Mouse (Mus musculus): ENCODE measurements at regions not wholly inside any gene's neighbourhood (a gene's known extent, or its start where the extent isn't known, plus 50 kb on each side); places are given as distances from the start of the nearest gene placed in this dataset.

DNA sequence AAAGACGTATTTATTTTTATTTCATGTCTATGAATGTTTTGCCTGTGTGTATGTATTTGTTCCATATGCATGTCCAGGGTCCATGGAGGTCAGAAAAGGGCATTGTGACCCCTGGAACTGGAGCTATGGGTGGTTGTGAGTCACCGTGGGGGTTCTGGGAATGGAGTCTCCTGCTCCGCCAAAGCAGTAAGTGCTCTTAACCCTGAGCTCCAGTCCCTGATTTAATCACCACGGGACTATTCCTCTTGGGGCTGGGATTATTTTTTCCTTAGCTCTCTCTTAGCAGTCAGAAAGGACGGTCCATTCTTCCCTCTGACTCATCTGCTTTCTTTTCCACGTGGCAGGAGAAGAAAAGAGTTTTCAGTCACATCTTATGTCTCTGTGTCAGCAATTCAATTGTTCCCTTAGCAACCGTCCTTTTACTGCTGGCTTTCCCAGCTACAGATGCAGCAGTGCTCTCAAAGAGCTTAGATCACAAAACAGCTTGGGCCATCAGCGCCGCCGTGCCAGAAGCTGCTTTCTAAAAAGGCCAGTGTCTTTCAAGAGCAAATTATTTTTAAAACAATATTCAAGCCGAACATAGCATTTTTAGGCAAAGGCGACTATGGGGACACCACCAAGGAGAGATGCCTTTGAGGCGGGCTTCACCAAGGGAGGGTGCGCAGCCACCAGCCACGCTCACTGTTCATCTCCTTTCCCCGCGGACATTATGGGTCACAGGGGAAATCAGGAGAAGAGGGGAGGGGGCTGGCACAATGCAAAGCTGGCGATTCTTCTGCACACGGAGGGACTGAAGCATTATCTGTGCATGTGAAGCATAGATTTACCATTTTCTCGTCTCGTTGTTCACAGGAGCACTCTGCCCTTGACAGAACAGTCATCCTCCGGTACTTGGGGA, 110.8 kb downstream of the Map3k7 start:
- ATAC-seq = no peak

- no peak for ATAC-seq
Measured at GRCm38 (mm10) chr4:32076391-32076925, 112.6 kb downstream of the Map3k7 start.

DNA sequence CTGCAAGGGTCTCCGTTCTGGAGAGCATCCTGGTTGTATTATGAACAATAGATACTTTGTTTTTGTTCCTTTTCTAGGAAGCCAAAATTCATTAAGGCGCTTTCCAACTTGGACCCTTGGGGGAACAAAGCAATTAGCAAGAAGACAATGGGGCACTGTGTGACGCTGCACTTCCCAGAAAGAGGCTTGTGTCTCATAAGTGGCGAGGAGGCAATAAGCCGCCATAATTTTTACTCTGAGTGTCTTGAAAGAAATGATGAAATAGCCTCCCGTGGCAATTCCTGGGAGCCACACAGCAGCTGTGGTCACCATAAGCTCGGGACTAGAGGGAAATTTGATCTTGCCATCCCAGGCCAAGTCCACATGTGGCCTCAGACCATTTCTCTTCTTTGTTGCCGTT, 119.6 kb downstream of the Map3k7 start:
- no peak for ATAC-seq

GRCm38 (mm10) chr4:32084250-32084869, 120.5 kb downstream of the Map3k7 start:
- ATAC-seq = no peak

DNA sequence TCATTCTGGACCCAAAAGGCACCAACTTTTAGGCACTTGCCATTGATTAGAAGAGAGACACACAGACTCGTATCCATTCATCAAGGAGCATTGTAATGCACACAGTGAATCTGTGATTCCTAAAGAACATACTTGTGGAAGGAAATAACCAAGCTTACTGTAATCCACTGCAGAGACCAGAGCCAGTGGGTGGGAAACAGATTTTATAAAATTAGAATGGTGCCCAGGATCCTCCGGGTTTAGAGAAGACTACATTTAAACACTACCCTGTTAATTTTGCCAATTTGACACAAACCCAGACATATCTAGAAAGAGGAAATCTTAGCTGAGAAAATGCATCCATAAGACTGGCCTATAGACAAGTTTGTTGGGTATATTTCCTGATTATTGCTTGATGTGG, 121.1 kb downstream of the Map3k7 start:
- ATAC-seq = no peak

DNA sequence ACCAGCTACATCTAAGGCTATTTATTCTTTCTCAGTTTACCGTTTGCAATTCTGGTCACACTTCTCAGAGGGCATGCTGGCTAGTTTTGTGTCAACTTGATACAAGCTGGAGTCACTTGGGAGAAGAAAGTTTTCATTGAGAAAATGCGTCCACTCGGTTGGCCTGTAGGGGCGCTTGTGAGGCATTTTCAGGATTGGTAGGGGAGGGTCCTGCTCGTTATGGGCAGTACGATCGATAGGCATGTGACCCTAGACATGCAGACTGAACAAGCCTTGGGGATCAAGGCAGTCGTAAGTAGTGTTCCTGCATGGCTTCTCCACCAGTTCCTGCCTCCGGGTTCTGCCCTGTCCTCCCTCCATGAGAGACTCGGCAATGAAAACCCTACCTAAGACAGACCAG, 127.2 kb downstream of the Map3k7 start:
- no peak for ATAC-seq

DNA sequence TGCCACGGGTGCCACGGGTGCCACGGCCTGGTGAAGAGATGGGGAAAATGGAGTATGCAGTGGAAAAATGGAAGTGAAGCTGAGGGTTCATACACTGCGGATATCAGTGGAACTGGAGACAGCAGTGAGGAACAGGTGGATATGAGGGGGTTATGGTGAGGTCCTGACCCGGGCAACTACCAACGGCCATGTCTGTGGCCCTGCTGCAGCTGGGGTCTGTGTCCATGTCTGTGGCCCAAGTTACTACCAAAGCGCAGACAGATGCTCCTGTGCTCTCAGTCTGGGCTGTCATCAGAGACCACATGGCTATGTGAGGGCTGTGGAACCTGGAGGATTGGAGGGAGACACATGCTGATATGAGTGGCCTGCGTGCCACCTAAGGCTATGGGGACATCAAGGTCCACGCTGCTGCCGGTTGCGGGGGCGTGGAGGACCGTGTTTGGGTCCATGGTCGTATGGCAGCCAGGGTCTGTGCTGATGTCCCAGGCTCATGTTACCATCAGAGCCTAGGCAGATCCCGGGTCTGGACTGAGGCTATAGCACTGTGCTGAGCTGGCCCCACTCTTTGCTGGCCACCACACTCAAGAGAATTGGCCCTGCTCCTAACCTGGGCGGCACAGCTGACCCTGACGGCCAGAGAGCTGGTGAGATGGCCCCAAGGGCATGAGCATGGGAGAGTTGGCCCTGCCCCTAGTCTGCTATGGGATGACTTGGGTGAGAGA, 128.6 kb downstream of the Map3k7 start:
- ATAC-seq = no peak

- no peak for ATAC-seq
Measured at GRCm38 (mm10) chr4:32098233-32098632, 134.3 kb downstream of the Map3k7 start.

DNA sequence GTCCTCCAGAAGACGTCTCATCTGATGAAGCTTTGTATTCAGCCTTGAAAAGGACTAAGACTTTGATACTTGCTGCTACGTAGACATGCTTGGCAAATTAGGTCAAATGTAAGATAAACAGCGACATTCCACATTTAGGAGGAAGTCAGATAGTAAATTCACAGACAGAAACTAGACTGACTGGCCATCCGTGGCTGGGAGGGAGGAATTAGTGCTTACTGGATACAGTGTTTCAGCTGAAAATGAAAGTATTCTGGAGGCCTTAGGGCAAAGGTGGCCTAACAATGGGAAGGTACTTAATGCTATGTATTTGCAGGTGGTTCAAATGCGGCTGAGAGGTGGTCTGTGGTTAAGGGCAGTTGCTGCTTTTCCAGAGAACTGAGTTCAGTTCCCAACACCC, 137.1 kb downstream of the Map3k7 start:
- no peak for ATAC-seq

DNA sequence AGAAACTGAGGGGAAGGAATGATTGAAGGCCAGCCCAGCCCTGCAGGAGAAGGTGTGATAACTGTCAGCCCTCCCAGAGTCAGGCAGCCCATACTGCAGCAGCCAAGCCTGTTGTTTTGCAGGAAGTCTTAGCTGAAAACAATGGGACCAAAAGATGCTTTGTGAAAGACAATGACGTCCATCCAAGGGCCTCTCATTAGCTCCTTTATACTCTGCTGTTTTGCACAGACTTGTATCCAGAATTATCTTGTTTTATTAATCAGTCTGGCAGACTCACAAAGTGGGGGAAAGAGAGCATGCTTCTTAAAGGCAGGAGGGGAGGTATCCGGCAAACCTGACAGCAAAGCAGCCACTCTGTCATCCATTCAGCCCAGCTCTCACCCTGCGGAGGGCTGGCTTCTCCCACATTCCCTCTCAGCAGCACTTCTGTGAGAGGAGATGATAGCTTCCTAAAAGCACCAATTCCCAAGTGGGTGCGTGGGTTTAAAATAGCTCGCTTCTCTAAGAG, 131.9 kb upstream of the Bach2 start:
- ATAC-seq = no peak

GRCm38 (mm10) chr4:32122320-32122719, 116.3 kb upstream of the Bach2 start:
- no peak for ATAC-seq

GRCm38 (mm10) chr4:32126828-32127227, 111.8 kb upstream of the Bach2 start:
- ATAC-seq = peak; percentile 99

DNA sequence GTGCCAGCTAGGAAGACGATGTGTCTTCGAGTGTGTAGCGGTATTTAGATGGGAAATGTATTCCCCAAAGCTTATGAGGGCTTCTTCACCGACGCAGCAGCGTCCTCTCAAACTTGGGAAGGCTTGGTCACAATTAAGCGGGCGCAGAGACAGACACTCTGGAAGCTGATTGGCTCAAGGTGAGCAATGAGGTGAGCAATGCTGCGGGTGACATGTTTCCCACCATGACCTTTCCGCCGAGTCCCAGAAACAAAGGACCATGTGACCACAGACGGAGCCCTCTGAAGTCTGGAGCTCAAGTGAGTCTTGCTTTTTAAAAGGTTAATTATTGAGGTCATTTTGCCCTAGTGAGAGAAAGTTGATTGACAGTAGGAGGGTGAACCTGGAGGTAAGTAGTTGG, 108.0 kb upstream of the Bach2 start:
- ATAC-seq = no peak

DNA sequence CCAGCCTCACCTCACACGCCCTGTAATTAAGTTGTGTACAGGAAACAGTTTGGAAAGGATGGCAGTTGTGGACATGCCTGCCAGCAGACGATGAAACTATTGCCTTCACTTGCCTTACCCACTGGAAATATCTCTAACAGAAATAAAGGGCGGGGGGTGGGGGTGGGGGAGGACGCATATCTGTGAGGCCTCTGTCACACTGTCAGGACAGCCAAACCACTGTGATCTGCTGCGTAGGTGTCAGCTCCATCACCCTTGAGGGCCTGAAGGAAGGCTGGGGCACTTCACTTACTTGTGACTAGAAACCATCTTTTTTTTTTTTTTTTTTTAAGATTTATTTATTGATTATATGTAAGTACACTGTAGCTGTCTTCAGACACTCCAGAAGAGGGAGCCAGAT, 106.8 kb upstream of the Bach2 start:
- no peak for ATAC-seq

- ATAC-seq = no peak
Measured at GRCm38 (mm10) chr4:32136151-32136550, 102.5 kb upstream of the Bach2 start.

DNA sequence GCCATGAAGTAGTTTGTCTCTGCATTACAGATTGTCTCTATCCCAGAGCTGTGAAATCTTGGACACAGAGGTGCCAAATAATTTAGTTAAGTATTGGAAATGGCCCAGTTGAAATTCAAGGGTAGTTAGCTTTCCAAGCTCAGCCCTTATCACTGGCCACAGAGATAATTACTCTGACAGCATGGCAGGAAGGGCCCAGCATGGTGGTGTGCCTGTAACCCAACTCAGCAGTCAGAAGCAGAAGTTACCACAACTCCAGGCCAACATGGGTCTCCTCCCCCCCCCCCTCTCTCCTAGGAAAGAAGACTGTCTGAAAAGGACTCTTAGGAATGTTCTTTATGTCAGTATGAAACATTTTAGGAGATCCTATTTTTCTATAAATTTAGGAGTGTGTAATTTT, 101.4 kb upstream of the Bach2 start:
- ATAC-seq = no peak

GRCm38 (mm10) chr4:32137966-32138365, 100.6 kb upstream of the Bach2 start:
- peak; percentile 83 for ATAC-seq

DNA sequence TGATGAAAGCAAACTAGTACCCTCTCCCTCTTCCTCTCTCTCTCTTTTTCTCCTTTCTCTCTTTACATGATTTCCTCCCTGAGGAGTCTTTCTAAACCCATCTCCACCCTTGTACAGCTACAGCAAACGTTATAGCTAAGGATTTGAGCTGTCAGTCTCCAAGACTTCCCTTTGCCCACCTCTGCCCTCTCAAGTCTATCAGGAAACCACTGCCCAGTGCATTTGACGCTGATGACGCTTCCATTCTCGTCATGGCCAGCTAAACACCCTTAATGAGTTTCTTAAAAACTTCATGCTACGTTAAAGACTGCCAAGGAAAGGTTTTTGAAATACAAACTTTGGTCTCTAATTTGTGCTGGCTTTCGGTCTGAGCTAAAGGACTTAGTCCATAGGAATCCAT, 99.0 kb upstream of the Bach2 start:
- no peak for ATAC-seq

GRCm38 (mm10) chr4:32140068-32140467, 98.5 kb upstream of the Bach2 start:
- no peak for ATAC-seq

- ATAC-seq = no peak
Measured at GRCm38 (mm10) chr4:32142198-32142597, 96.4 kb upstream of the Bach2 start.

DNA sequence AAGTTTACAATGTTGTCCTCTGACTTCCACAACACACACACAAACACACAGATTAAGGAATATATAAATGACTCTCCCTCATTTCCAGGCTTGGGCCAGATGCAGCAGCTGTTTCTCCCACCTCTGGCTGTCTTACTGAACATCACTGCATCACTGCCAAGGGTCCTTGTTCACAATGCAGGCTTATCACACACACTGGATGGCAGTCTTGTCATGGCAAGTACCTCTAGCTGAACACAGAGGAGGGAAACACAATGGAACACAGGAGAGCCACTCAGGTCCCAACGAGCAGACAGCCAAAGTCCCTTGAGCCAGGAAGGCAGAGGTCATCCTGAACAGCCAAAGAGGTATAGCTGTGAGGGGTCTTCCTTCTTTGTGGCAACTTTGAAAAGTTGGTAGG, 91.5 kb upstream of the Bach2 start:
- no peak for ATAC-seq

DNA sequence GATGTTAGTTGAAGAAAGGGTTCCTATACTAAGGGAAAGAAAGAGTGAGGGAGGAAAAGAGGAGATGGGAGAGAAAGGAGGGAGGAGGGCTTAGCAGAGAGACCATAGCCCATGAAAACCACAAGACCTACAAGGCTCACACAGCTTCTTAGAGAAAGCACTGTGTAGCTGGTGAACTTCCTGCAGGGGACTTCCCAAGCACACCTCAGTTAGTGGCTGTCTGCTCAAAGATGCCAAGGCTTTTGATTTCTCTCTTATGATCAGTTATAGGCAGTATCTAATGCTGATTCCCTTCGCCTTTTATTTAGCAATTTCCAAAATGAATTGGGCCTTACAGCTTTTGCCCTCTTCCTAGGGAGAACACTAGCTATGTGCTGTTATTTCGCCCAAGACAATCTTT, 90.0 kb upstream of the Bach2 start:
- ATAC-seq = peak; percentile 78

DNA sequence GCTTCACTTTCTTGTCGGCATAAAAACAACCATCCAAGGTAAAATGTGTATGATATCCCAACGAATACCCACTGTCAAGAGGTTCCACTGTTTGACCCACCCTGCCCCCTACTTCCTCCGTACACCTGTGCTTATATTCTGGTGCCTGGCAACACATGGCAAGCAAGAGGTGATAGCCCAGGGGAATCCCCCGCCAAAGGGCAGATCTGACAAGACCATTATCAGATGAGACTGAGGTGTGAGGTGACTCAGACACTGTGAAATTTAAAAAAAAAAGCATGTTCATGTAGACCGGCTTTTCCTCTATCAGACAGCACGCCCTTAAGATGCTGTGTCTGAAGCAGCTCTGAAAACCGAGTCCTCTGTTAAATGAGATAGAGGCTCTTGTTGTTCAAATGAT, 89.4 kb upstream of the Bach2 start:
- peak; percentile 90 for ATAC-seq
